Mouse (Mus musculus) layer of hippocampus, adult 9-11 months (tissue): ENCODE measurements around the gene Olfr1495.
"Not testable (repeated sequence)": the region's sequence is repeated elsewhere in the genome, so short reads cannot be mapped to it uniquely, and the experiment has no call there.

Experiments
- DNase-seq: peaks from one replicate; pipeline ENCODE4 v3.0.0; 2022

Olfr1495 gene

GRCm38 (mm10) chr19:13764306-13764705 lies at the start of gene Olfr1495:
Gene Olfr1495, plus strand, starts transcription at chr19:13764606.
- DNase-seq = no peak

- no peak for DNase-seq
These were observed 41.4 kb upstream of the Olfr1495 start, which contains the start of gene Olfr1493-ps1 for GRCm38 (mm10) chr19:13722978-13723377. Gene Olfr1493-ps1, plus strand, starts transcription at chr19:13723278.

- DNase-seq = no peak
These were observed 25.0 kb upstream of the Olfr1495 start, which contains the start of gene Olfr1494 for GRCm38 (mm10) chr19:13739428-13739827. Gene Olfr1494, plus strand, starts transcription at chr19:13739728.

GRCm38 (mm10) chr19:13749366-13749765 lies 15.0 kb upstream of the Olfr1495 start:
- no peak for DNase-seq

GRCm38 (mm10) chr19:13768565-13769276 lies 4.3 kb downstream of the Olfr1495 start:
- DNase-seq = no peak

- DNase-seq = no peak
These were observed 13.2 kb downstream of the Olfr1495 start, which contains the start of gene Olfr1496 for GRCm38 (mm10) chr19:13777578-13777977. Gene Olfr1496, plus strand, starts transcription at chr19:13777878.

- no peak for DNase-seq
These were observed 33.7 kb downstream of the Olfr1495 start, which contains the start of gene Olfr1497 for GRCm38 (mm10) chr19:13798102-13798501. Gene Olfr1497, minus strand, starts transcription at chr19:13798202.

GRCm38 (mm10) chr19:13805486-13805885 lies 41.1 kb downstream of the Olfr1495 start:
- DNase-seq = not testable (repeated sequence)

GRCm38 (mm10) chr19:13812823-13813222 lies 48.4 kb downstream of the Olfr1495 start:
- DNase-seq = no peak

GRCm38 (mm10) chr19:13818827-13819226 lies 54.4 kb downstream of the Olfr1495 start:
- DNase-seq = no peak

GRCm38 (mm10) chr19:13819347-13819746 lies 54.9 kb downstream of the Olfr1495 start, which contains the start of gene Olfr1499:
Gene Olfr1499, minus strand, starts transcription at chr19:13819447.
- no peak for DNase-seq
